Mouse (Mus musculus): ENCODE data around the gene 1500011B03Rik. TPM values are rescaled to one million over a fixed set of nuclear protein-coding genes. Genes with fewer than 3 reads are reported as not detected.
A peak's percentile ranks its signal among the peaks of the same experiment; 100 is the strongest.

1500011B03Rik gene
- total and polyA plus RNA-seq, 3 experiments, result 47.7 to 75.2 TPM; not detected in 1

DNA sequence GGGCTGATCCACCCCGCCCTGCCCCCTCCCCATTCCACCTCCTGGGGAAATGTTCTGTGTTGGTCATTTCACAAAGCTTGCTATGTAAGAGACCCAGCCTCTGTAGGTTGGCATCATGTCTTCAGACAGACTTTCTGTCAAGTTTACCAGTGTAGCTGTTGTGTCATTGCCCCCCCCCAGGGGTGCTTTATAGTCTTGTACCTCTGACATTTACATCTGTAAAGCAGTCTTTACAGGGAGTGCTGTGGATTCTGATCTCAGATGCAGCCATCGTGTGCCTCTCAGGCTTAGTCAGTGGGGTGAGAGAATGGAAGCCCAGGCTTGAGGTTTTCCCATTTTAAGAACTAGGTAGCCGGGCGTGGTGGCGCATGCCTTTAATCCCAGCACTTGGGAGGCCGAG lies 21.4 kb downstream of the 1500011B03Rik start:
- no peaks in the 10 kb centered on the region for H3K79me2 ChIP-seq (ENCODE audit: control insufficient read depth, insufficient read depth, low read length, poor library complexity)
- H3K27ac ChIP-seq (ENCODE audit: control insufficient read depth, low read depth, low read length), result no peak overlapping the region
- H3K9me3 ChIP-seq (replicated peaks; ENCODE audit: insufficient read depth, low read length), result no peaks in the 10 kb centered on the region
- no peak overlapping the region for H3K4me3 ChIP-seq (ENCODE audit: control insufficient read depth in 1 of 2, insufficient read depth in 1 of 2, low read depth in 2 of 2, low read length in 2 of 2)
- DNase-seq (ENCODE audit: low read depth, low spot score), result no peak
- peaks cover 6 to 16% of the 10 kb centered on the region in 2 experiments for H3K36me3 ChIP-seq (ENCODE audit: control insufficient read depth in 1 of 2, insufficient read depth in 2 of 2, low read length in 2 of 2)
- H3K4me1 ChIP-seq (ENCODE audit: control insufficient read depth in 1 of 2, insufficient read depth in 2 of 2, low read length in 2 of 2), result no peaks in the 10 kb centered on the region; a peak in 2 of 4 replicates
- no peak overlapping the region for H3K9ac ChIP-seq (ENCODE audit: control insufficient read depth, low read depth, low read length, poor library complexity, severe bottlenecking)
- TF ChIP-seq ZMIZ1 (IDR thresholded peaks at IDR 0.05; ENCODE audit: low read depth, low read length) (no peak), ZKSCAN1 (IDR thresholded peaks at IDR 0.05; ENCODE audit: low read depth, low read length) (no peak), E2F4 (IDR thresholded peaks at IDR 0.05; ENCODE audit: borderline replicate concordance, low read depth, low read length) (no peak)
- H3K27me3 ChIP-seq (ENCODE audit: control insufficient read depth in 1 of 2, insufficient read depth in 2 of 2, low read length in 2 of 2), result no peaks in the 10 kb centered on the region

DNA sequence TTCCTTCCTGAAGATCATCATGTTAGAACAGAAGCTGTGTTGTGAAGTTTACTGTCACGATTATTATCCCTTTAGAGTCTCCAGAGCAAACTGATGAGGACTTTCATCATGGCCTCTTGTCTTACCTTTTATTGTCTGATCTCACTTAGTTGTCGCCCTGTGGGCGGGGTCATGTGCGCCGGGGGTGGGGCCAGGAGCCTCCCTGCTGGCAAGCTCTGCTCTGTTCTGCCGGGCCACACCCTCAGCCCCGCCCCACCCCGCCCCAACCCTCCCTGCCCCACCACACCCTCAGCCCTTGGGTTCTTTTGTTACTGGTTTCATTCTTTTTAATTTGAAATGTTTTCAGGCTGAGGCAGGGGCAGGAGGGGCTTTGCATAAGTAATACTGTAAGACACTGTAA lies 22.2 kb downstream of the 1500011B03Rik start:
- peak; percentile 87 for DNase-seq (ENCODE audit: low read depth, low spot score)
- no peaks in the 10 kb centered on the region for H3K9me3 ChIP-seq (replicated peaks; ENCODE audit: insufficient read depth, low read length)
- TF ChIP-seq USF1 (IDR thresholded peaks at IDR 0.05; ENCODE audit: low read depth, low read length) (peak; percentile 60; the same call in 1 of the 2 replicates), ZMIZ1 (IDR thresholded peaks at IDR 0.05; ENCODE audit: low read depth, low read length) (no peak)
- no peak overlapping the region for H3K27ac ChIP-seq (ENCODE audit: control insufficient read depth, low read depth, low read length)
- H3K36me3 ChIP-seq (ENCODE audit: control insufficient read depth in 1 of 2, insufficient read depth in 2 of 2, low read length in 2 of 2), result peaks cover 6 to 15% of the 10 kb centered on the region in 2 experiments
- H3K4me1 ChIP-seq (ENCODE audit: control insufficient read depth in 1 of 2, insufficient read depth in 2 of 2, low read length in 2 of 2), result no peaks in the 10 kb centered on the region; a peak in 2 of 4 replicates
- H3K4me3 ChIP-seq (ENCODE audit: control insufficient read depth in 1 of 2, insufficient read depth in 1 of 2, low read depth in 2 of 2, low read length in 2 of 2), result no peak overlapping the region
- no peaks in the 10 kb centered on the region for H3K79me2 ChIP-seq (ENCODE audit: control insufficient read depth, insufficient read depth, low read length, poor library complexity)
- H3K9ac ChIP-seq (ENCODE audit: control insufficient read depth, low read depth, low read length, poor library complexity, severe bottlenecking), result no peak overlapping the region
- no peaks in the 10 kb centered on the region for H3K27me3 ChIP-seq (ENCODE audit: control insufficient read depth in 1 of 2, insufficient read depth in 2 of 2, low read length in 2 of 2)

DNA sequence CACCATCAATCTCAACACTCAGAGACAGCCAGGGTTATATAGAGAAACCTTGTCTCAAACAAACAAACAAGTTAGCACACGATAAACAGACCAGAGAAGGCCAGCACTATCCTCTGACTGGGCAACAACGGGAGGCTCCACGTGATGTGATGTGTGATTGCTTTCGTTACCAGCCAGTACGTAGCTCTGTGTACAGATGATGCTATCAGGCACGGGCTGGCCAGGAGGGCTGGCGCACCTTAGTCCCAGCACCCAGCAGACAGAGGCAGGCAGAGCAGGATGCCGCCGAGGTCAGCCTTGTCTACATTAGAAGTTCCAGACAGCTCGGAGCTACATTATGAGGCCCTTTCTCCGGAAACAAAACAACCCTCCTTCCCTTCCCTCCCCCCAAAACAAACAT lies 23.4 kb downstream of the 1500011B03Rik start:
- H3K27ac ChIP-seq (ENCODE audit: control insufficient read depth, low read depth, low read length), result no peak overlapping the region
- no peaks in the 10 kb centered on the region for H3K79me2 ChIP-seq (ENCODE audit: control insufficient read depth, insufficient read depth, low read length, poor library complexity)
- no peaks in the 10 kb centered on the region; a peak in 2 of 4 replicates for H3K4me1 ChIP-seq (ENCODE audit: control insufficient read depth in 1 of 2, insufficient read depth in 2 of 2, low read length in 2 of 2)

More for the DNA sequence above, 23.4 kb downstream of the 1500011B03Rik start:
- no peak overlapping the region for H3K4me3 ChIP-seq (ENCODE audit: control insufficient read depth in 1 of 2, insufficient read depth in 1 of 2, low read depth in 2 of 2, low read length in 2 of 2)
- DNase-seq (ENCODE audit: low read depth, low spot score), result no peak
- TF ChIP-seq ETS1 (IDR thresholded peaks at IDR 0.05; ENCODE audit: low read depth, low read length) (no peak), E2F4 (IDR thresholded peaks at IDR 0.05; ENCODE audit: borderline replicate concordance, low read depth, low read length) (no peak), TBP (IDR thresholded peaks at IDR 0.05; ENCODE audit: low read depth, low read length) (no peak), USF2 (IDR thresholded peaks at IDR 0.05; ENCODE audit: borderline replicate concordance in 1 of 2, insufficient read depth in 1 of 2, low read depth in 1 of 2, low read length in 2 of 2) (no peak), NRF1 (IDR thresholded peaks at IDR 0.05; ENCODE audit: insufficient read depth, low read depth, low read length, poor library complexity, severe bottlenecking) (no peak), CTCF (IDR thresholded peaks at IDR 0.05 in 2 of 3, conservative IDR thresholded peaks at IDR 0.05 in 1 of 3; ENCODE audit: control insufficient read depth in 1 of 3, insufficient read depth in 1 of 3, low read depth in 2 of 3, low read length in 3 of 3, poor library complexity in 1 of 3, severe bottlenecking in 1 of 3) (no peak), MYB (IDR thresholded peaks at IDR 0.05; ENCODE audit: low read depth, low read length) (no peak), NELFE (IDR thresholded peaks at IDR 0.05; ENCODE audit: low read depth, low read length) (no peak), MAZ (IDR thresholded peaks at IDR 0.05; ENCODE audit: low read depth, low read length) (no peak), SMC3 (IDR thresholded peaks at IDR 0.05; ENCODE audit: low read depth, low read length) (no peak), GABPA (IDR thresholded peaks at IDR 0.05; ENCODE audit: low read depth, low read length) (no peak), MYC (IDR thresholded peaks at IDR 0.05; ENCODE audit: low read depth, low read length) (no peak)
- no peaks in the 10 kb centered on the region for H3K27me3 ChIP-seq (ENCODE audit: control insufficient read depth in 1 of 2, insufficient read depth in 2 of 2, low read length in 2 of 2)
- H3K36me3 ChIP-seq (ENCODE audit: control insufficient read depth in 1 of 2, insufficient read depth in 2 of 2, low read length in 2 of 2), result peaks cover 6 to 19% of the 10 kb centered on the region in 2 experiments
- H3K9me3 ChIP-seq (replicated peaks; ENCODE audit: insufficient read depth, low read length), result no peaks in the 10 kb centered on the region
- no peak overlapping the region for H3K9ac ChIP-seq (ENCODE audit: control insufficient read depth, low read depth, low read length, poor library complexity, severe bottlenecking)

All from MEL (cell line).